Mouse (Mus musculus): ENCODE results near the gene Spcs2.
"Not testable (repeated sequence)": the region's sequence is repeated elsewhere in the genome, so short reads cannot be mapped to it uniquely, and the experiment has no call there.

DNA sequence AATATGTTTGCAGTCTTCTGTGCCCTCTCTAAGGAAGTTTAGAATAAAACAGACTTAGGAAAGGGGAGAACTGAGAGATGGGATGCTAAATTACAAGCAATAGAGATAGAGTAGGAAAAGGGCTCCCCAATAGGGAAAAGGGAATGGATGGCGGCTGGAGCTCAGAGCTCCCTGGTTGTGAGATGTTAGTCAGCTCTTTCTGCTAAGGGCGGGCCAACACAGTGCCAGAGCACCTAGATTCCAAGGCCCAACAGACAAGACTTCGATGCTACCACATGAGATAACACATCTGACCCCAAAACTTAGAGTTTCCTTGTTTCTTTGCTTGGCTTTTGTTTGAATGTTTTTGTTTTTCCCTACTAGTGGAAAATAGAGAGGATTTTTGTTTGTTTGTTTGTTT, 59.2 kb downstream of the Spcs2 start:
- TF ChIP-seq CTCF (IDR thresholded peaks at IDR 0.05; ENCODE audit: borderline replicate concordance, extremely low read depth, insufficient read depth, insufficient read length); POLR2A (IDR thresholded peaks at IDR 0.05; ENCODE audit: borderline replicate concordance, extremely low read depth, insufficient read depth, insufficient read length, poor library complexity, severe bottlenecking): not testable (repeated sequence)
